Mouse (Mus musculus) frontal cortex, postnatal 36 days (tissue): ENCODE data around the gene D630003M21Rik.

Experiments
- DNase-seq, 2 experiments: peaks; one replicate each; pipeline ENCODE4 v3.0.0; 2022; ENCODE audit warnings: low spot score in 2 of 2

D630003M21Rik gene

GRCm38 (mm10) chr2:158166628-158167027 lies 62.4 kb downstream of the D630003M21Rik start:
- DNase-seq = no peak

- no peak for DNase-seq
These were observed 63.2 kb downstream of the D630003M21Rik start for GRCm38 (mm10) chr2:158165776-158166175.

GRCm38 (mm10) chr2:158163034-158163433 lies 66.0 kb downstream of the D630003M21Rik start:
- no peak for DNase-seq

- DNase-seq = no peak
These were observed 67.3 kb downstream of the D630003M21Rik start for GRCm38 (mm10) chr2:158161761-158162160.

- no peak for DNase-seq
These were observed 69.4 kb downstream of the D630003M21Rik start for GRCm38 (mm10) chr2:158159376-158160235.

GRCm38 (mm10) chr2:158157654-158158053 lies 71.4 kb downstream of the D630003M21Rik start:
- DNase-seq = no peak

- no peak for DNase-seq
These were observed 72.5 kb downstream of the D630003M21Rik start for GRCm38 (mm10) chr2:158156487-158156886.

- no peak for DNase-seq
These were observed 73.4 kb downstream of the D630003M21Rik start for GRCm38 (mm10) chr2:158155615-158156014.

- DNase-seq = no peak
These were observed 73.9 kb downstream of the D630003M21Rik start for GRCm38 (mm10) chr2:158155101-158155500.

- no peak for DNase-seq
These were observed 74.4 kb downstream of the D630003M21Rik start for GRCm38 (mm10) chr2:158154641-158155040.

GRCm38 (mm10) chr2:158153728-158154343 lies 75.2 kb downstream of the D630003M21Rik start:
- no peak for DNase-seq

- DNase-seq = no peak
These were observed 76.2 kb downstream of the D630003M21Rik start for GRCm38 (mm10) chr2:158152685-158153309.

- DNase-seq = no peak
These were observed 77.9 kb downstream of the D630003M21Rik start for GRCm38 (mm10) chr2:158151077-158151476.

- no peak for DNase-seq
These were observed 82.1 kb downstream of the D630003M21Rik start for GRCm38 (mm10) chr2:158146971-158147370.

- peak; percentile 55 to 68 for DNase-seq
These were observed 82.8 kb downstream of the D630003M21Rik start, which contains the start of gene Tgm2 for GRCm38 (mm10) chr2:158146223-158146622. Gene Tgm2 (minus strand): TSS chr2:158146436.

GRCm38 (mm10) chr2:158145528-158146065 lies 83.4 kb downstream of the D630003M21Rik start:
- DNase-seq = no peak

GRCm38 (mm10) chr2:158144750-158145527 lies 84.1 kb downstream of the D630003M21Rik start:
- no peak for DNase-seq

GRCm38 (mm10) chr2:158144263-158144662 lies 84.8 kb downstream of the D630003M21Rik start:
- DNase-seq = no peak

- DNase-seq = no peak
These were observed 85.2 kb downstream of the D630003M21Rik start for GRCm38 (mm10) chr2:158143816-158144215.

GRCm38 (mm10) chr2:158142981-158143380 lies 86.0 kb downstream of the D630003M21Rik start:
- no peak for DNase-seq

- DNase-seq = no peak
These were observed 87.2 kb downstream of the D630003M21Rik start for GRCm38 (mm10) chr2:158141690-158142440.
